Mouse (Mus musculus): ENCODE data around the gene Krtap27-1.

The Krtap27-1 gene

DNA sequence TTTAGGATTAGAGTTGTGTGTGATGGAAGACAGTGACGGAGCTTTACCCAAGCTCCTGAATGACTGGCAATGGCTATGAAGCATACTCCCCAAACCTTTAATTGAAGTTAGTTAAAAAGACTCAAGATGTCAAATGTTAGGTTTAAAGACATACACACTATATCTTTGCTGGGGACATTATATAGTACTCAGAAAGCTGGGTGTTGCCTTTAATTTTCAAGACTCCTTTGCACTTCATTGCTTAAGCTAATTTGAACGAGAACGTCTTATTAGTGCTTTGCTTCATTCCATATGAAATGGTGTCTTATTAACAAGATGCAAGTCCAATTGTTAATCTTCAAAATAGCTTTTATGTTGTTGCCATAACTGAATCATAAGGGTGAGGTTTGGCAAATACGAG is at the start of gene Krtap27-1:
Krtap27-1 (minus strand) TSS at position 101 of the 400 bp plus-strand sequence.
- CTCF ChIA-PET, result no interaction called here

- CTCF ChIA-PET, result no interaction called here
These were observed 48.6 kb upstream of the Krtap27-1 start for GRCm38 (mm10) chr16:88720031-88720430.

GRCm38 (mm10) chr16:88716549-88716948 is 45.1 kb upstream of the Krtap27-1 start:
- CTCF ChIA-PET, result no interaction called here

DNA sequence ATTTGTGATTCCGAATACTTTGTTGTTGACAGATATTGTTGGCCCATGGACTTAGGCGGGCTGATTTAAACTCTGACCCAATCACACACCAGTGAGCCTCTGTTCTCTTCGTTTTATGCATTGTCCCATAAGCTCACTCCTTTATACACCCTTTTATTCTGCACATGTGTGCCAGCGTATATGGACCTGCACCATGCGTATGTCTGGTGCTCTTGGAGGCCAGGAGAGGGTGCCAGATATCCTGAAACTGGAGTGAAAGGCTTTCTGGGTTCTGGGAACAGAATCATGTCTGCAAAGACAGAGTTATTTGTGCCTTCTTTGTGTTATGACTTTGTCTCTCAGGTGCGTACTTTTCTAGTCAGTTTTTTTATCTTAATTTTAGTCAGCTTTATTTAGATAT is 39.8 kb upstream of the Krtap27-1 start:
- CTCF ChIA-PET, result no interaction called here

GRCm38 (mm10) chr16:88710757-88711156 is 39.3 kb upstream of the Krtap27-1 start:
- CTCF ChIA-PET, result no interaction called here

GRCm38 (mm10) chr16:88707496-88708012 is 36.1 kb upstream of the Krtap27-1 start, which contains the start of gene 2310061N02Rik:
2310061N02Rik (minus strand) TSS chr16:88707962.
- CTCF ChIA-PET, result no interaction called here

DNA sequence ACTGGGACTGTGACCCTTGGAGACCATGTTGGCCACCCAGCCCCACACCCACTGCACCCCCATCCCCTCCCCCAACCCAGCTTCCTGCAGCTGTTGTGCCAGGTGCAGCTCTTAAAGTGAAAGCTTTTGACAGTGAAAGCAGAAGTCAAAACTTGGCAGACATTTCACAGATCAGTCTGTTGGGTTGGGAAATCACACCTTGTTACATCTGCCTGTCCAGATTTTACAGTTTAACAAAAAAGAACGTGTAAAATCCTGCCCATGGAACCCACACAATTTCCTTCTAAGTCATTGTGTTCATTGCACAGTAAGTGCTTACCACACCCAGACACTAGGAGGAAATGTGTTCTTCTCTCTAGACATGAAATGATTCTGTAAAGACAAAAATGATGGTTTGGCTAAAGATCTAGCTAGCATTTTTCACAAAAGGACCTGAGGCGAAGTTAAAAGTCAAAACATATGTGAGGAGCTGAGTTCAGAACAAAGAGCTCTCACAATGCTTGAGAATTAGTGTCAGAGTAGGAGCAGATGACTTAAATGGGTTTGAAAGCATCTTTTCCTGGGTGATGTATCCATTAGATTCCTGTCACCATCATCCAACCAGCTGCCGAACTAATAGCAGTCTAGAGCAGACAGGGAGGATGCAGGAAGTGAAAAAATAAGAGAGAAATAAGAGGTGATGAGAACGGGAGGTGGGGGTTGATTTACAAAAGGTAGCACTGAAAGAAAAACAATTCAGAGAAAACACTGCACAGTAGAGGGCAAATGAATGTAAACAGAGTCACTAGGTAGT is 29.8 kb upstream of the Krtap27-1 start:
- CTCF ChIA-PET, result no interaction called here

DNA sequence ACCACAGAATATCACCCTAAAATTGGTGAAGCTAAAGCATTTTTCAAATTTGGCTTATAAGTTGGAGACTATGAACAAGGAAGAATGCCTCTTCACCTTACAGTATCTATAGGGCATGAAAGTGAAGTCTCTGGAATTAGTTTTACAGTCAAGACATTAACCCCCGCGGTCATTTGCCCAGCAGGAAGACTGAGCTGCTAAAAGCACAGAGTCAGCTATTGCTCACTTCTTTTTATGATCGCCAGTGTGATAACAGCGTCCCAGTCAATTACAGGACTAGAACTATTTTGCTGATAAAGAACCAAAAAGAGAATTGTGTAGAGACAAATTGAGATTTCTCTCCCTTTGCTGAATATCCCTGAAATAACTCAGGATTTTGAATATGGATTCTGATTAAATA is 24.8 kb upstream of the Krtap27-1 start:
- CTCF ChIA-PET, result no interaction called here

DNA sequence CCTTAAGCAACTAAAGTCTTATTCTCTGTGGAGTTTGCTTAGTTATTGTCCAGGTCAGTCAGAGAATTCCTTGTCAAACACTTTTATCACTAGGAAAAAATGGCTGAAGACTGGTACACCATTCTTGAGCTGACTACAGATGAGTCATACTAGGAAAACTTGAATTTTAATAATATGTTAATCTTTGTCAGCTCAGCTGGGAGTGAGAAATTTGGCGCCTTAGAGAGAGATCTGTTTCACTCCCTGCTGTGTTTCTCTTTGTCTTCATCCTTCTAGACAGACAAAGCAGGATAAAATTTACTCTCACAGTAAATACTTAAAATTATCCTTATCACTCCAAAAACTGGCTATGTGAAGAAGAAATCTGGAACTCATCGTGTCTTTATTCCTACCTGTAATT is 9.8 kb upstream of the Krtap27-1 start:
- CTCF ChIA-PET, result no interaction called here

DNA sequence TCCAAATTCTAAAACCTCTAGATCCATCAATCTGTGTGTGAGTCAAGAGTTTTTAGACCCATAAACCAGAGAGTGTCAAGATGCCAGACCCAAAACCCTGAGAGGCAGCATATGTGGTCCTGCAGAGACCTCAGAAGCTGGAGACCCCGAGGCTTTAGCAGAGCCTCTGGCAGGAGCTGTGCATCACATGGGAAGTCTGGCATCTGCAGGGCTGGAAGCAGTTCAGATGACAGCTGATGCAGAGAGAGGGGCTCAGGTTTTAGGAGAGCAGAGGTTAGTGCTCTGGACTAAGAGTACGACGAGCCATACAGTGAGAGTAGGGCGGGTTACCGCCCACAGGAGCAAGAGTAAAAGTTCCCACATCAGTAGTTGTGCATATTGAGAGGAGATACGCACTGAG is 7.6 kb upstream of the Krtap27-1 start:
- CTCF ChIA-PET, result no interaction called here

GRCm38 (mm10) chr16:88657426-88657825 is 14.0 kb downstream of the Krtap27-1 start:
- CTCF ChIA-PET, result no interaction called here

DNA sequence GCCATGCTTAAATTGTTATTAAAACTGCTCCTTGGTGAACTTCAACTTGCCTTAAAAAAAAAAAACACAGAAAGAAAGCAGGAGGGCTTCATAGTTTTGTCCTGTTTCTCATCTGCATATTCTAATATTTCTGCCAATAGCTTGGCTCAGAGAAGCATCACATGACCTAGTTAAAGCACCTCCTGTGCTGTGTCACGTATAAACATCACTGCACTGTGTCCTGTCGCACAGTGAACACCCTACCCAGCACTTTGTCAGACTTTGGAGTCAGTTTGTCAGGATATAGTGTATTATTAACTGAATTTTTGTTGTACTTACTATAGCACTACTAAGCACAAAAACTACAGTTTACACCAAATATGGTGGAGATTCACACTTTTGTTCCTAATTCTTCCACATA is 19.5 kb downstream of the Krtap27-1 start:
- CTCF ChIA-PET, result no interaction called here

- CTCF ChIA-PET, result no interaction called here
These were observed 20.4 kb downstream of the Krtap27-1 start for GRCm38 (mm10) chr16:88651082-88651481.

- CTCF ChIA-PET, result no interaction called here
These were observed 24.1 kb downstream of the Krtap27-1 start, which contains the start of gene Krtap26-1 for GRCm38 (mm10) chr16:88647358-88647846. Krtap26-1 (minus strand) TSS chr16:88647796.

GRCm38 (mm10) chr16:88646366-88647111 is 24.9 kb downstream of the Krtap27-1 start:
- CTCF ChIA-PET, result no interaction called here

- CTCF ChIA-PET, result no interaction called here
These were observed 31.4 kb downstream of the Krtap27-1 start for GRCm38 (mm10) chr16:88640053-88640452.

DNA sequence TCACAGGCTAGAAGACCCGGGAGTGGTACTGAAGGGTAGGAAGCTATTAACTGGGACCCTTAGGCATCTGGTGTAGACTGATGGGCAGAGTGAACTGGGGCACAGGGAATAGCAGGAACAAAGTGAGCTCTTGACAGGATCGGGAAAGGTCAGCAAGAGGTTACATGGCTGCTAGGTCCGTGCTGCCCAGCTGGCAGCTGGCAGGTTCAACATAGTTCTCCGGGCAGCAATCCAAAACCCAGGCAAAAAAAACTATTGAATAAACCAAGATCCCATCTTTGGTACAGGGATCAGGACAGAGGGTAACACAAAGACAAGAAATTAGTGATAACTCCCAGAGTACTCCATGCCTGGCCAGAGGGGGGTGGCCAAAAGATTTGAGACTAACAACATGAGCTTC is 36.3 kb downstream of the Krtap27-1 start:
- CTCF ChIA-PET, result no interaction called here

DNA sequence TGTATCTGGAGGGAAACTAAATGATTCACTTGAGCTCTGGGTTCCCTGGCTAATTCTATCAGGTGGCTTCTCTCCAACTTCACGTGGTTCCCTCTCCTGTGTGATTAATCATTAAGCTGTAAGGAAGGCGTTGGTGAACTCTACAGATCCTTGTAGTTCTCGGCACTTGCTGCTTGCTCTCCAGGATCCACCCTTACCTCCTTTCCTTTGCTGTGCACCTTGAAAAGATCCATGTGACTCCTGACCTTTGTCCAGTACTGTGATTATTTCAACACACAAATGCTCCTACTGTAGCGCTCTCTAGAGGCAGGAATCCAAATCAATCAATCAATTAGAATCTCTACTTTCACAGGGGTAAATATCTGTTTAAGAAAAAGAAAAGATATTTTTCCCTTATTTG is 40.0 kb downstream of the Krtap27-1 start:
- CTCF ChIA-PET, result no interaction called here

- CTCF ChIA-PET, result no interaction called here
These were observed 43.9 kb downstream of the Krtap27-1 start, which contains the start of gene 2310079G19Rik for GRCm38 (mm10) chr16:88627566-88627965. 2310079G19Rik (minus strand) TSS chr16:88627666.

Data from spleen, embryonic (tissue).